Mouse (Mus musculus) T-cell, adult 66 days (primary cell): ENCODE data around the gene Tcte2. TPM values are rescaled to one million over a fixed set of nuclear protein-coding genes. Genes with fewer than 3 reads are reported as not detected.

Experiments
- total RNA-seq, 2 experiments: library from RNA; stranded (reverse); gene quantifications; 3 replicates in 1 of 2; 4 replicates in 1 of 2; pipeline ENCODE4 v1.2.4; 2023

Tcte2 gene
- total RNA-seq, result not detected

GRCm38 (mm10) chr17:13761179-13761913, at the start of gene Tcte2:
TSS of gene Tcte2 (minus strand) at chr17:13761825.

GRCm38 (mm10) chr17:13759853-13760627, 1.6 kb downstream of the Tcte2 start, which contains the start of gene Afdn:
TSS of gene Afdn (plus strand) at chr17:13760539.

Other genes with a start within 250 kb of the Tcte2 start
- gene Afdn, start 1.3 kb downstream of the Tcte2 start, total RNA-seq, result 1 to 10 TPM; 2.2 to 4.9 TPM
- gene Gm7168, start 186.5 kb upstream of the Tcte2 start, total RNA-seq, result not detected
- not detected for gene Gm7356, start 241.9 kb upstream of the Tcte2 start, total RNA-seq